Mouse (Mus musculus) E14TG2a.4 (cell line): ENCODE measurements around the gene Mtmr6.

ENCODE experiments used
- CTCF ChIP-seq: conservative IDR thresholded peaks from 2 replicates; pipeline ENCODE4 v1.5.1; 2014; ENCODE audit warnings: low read length
- NANOG ChIP-seq: IDR thresholded peaks from 2 replicates; pipeline ENCODE4 v1.6.1; 2014; ENCODE audit warnings: borderline replicate concordance, low read length, mixed read lengths
- POU5F1 ChIP-seq: IDR thresholded peaks from 2 replicates; pipeline ENCODE4 v1.6.1; 2014; ENCODE audit warnings: low read length, borderline replicate concordance

DNA sequence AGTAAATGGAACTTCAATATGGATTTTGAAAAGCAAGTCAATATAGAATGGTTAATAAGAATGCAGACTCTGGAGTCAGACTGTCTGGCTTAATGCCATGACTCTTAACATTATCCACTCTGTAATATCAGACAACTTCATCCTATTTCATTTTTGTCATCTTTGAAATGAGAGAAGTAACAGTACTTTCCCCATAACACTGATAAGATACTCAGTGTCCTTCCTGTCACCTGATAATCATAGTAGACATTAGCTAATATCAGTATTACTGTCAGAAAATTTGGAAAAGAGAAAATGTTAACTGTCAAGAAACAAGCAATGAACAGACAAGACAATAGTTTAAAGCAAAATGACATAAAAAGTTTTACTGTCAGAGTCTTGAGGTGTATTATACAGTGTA is 10.3 kb upstream of the Mtmr6 start:
- no peak for TF ChIP-seq CTCF
- no peak for TF ChIP-seq POU5F1
- no peak for TF ChIP-seq NANOG
